Mouse (Mus musculus): ENCODE data around the gene Smarca1. TPM values are rescaled to one million over a fixed set of nuclear protein-coding genes. Genes with fewer than 3 reads are reported as not detected.

The Smarca1 gene
- polyA plus RNA-seq, 1 experiment from 2014 or later: 17.3 TPM

- H3K9me3 ChIP-seq (replicated peaks; ENCODE audit: low read length): no peaks in the 10 kb centered on the region
- peak; percentile 63 for TF ChIP-seq CTCF (IDR thresholded peaks at IDR 0.05; ENCODE audit: low read depth)
- DNase-seq (ENCODE audit: low spot score): peak; percentile 33
- 0 out of 2 replicates have a peak, but pooled peaks cover 3% of the 10 kb centered on the region for H3K36me3 ChIP-seq (ENCODE audit: insufficient read depth, low read length)
- no peak overlapping the region for H3K4me3 ChIP-seq (replicated peaks; ENCODE audit: low read depth, low read length)
- no peak overlapping the region for H3K27ac ChIP-seq
- H3K4me1 ChIP-seq (replicated peaks; ENCODE audit: insufficient read depth, low read length): no peaks in the 10 kb centered on the region
- H3K4me2 ChIP-seq (ENCODE audit: low read length): no peak overlapping the region
- no peak overlapping the region for H3K9ac ChIP-seq (ENCODE audit: low read depth, low read length)
- ATAC-seq (replicated peaks; ENCODE audit: low FRiP score, low read depth): no peak
- no peaks in the 10 kb centered on the region for H3K27me3 ChIP-seq (ENCODE audit: insufficient read depth, low read length)
- 65% methylated on average over 2 of the region's 2 CpGs for WGBS
Measured at GRCm38 (mm10) chrX:47820566-47820965, 72.2 kb downstream of the Smarca1 start.

DNA sequence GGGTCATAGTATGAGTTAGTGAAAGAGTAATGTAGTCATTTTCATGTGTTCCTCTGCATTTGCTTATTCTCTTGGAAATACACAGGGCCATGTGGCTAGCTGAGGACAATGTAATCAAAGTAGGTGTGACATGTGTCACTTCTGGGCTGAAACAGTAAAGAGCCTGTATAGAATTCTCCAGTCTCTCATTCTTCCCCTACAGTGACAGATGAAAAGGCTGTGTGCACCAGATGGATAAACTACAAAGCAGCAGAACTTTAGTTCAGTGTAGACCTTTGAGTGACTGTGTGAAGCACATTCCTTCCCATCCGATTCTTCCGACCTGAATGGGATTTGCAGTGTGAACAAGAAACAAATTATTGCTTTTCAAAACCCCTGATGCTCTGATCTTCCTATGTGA is 84.1 kb downstream of the Smarca1 start:
- 86% methylated on average over 2 of the region's 2 CpGs for WGBS
- H3K27me3 ChIP-seq (ENCODE audit: insufficient read depth, low read length): no peaks in the 10 kb centered on the region
- no peak overlapping the region for H3K27ac ChIP-seq
- H3K9me3 ChIP-seq (replicated peaks; ENCODE audit: low read length): no peaks in the 10 kb centered on the region
- H3K4me3 ChIP-seq (replicated peaks; ENCODE audit: low read depth, low read length): no peak overlapping the region
- no peak for TF ChIP-seq CTCF (IDR thresholded peaks at IDR 0.05; ENCODE audit: low read depth)
- no peak for DNase-seq (ENCODE audit: low spot score)
- H3K4me2 ChIP-seq (ENCODE audit: low read length): no peak overlapping the region
- H3K4me1 ChIP-seq (replicated peaks; ENCODE audit: insufficient read depth, low read length): no peaks in the 10 kb centered on the region
- ATAC-seq (replicated peaks; ENCODE audit: low FRiP score, low read depth): no peak
- H3K36me3 ChIP-seq (ENCODE audit: insufficient read depth, low read length): no peaks in the 10 kb centered on the region
- H3K9ac ChIP-seq (ENCODE audit: low read depth, low read length): no peak overlapping the region

- H3K4me1 ChIP-seq (replicated peaks; ENCODE audit: insufficient read depth, low read length): no peaks in the 10 kb centered on the region
- H3K4me2 ChIP-seq (ENCODE audit: low read length): no peak overlapping the region
- WGBS: 76% methylated on average over 1 of the region's 1 CpGs
- no peak overlapping the region for H3K9ac ChIP-seq (ENCODE audit: low read depth, low read length)
- no peaks in the 10 kb centered on the region for H3K9me3 ChIP-seq (replicated peaks; ENCODE audit: low read length)
- H3K4me3 ChIP-seq (replicated peaks; ENCODE audit: low read depth, low read length): no peak overlapping the region
- no peaks in the 10 kb centered on the region for H3K36me3 ChIP-seq (ENCODE audit: insufficient read depth, low read length)
- no peak overlapping the region for H3K27ac ChIP-seq
- no peak for TF ChIP-seq CTCF (IDR thresholded peaks at IDR 0.05; ENCODE audit: low read depth)
- DNase-seq (ENCODE audit: low spot score): no peak
- no peak for ATAC-seq (replicated peaks; ENCODE audit: low FRiP score, low read depth)
- no peaks in the 10 kb centered on the region for H3K27me3 ChIP-seq (ENCODE audit: insufficient read depth, low read length)
Measured at GRCm38 (mm10) chrX:47764440-47764839, 128.3 kb downstream of the Smarca1 start.

GRCm38 (mm10) chrX:47760212-47760611 is 132.6 kb downstream of the Smarca1 start:
- H3K27me3 ChIP-seq (ENCODE audit: insufficient read depth, low read length): no peaks in the 10 kb centered on the region
- no peak overlapping the region for H3K9ac ChIP-seq (ENCODE audit: low read depth, low read length)
- TF ChIP-seq CTCF (IDR thresholded peaks at IDR 0.05; ENCODE audit: low read depth): no peak
- DNase-seq (ENCODE audit: low spot score): no peak
- H3K27ac ChIP-seq: no peak overlapping the region
- no peaks in the 10 kb centered on the region for H3K36me3 ChIP-seq (ENCODE audit: insufficient read depth, low read length)
- H3K4me2 ChIP-seq (ENCODE audit: low read length): no peak overlapping the region
- no peak overlapping the region for H3K4me3 ChIP-seq (replicated peaks; ENCODE audit: low read depth, low read length)
- no peaks in the 10 kb centered on the region for H3K9me3 ChIP-seq (replicated peaks; ENCODE audit: low read length)
- H3K4me1 ChIP-seq (replicated peaks; ENCODE audit: insufficient read depth, low read length): no peaks in the 10 kb centered on the region
- no peak for ATAC-seq (replicated peaks; ENCODE audit: low FRiP score, low read depth)
- WGBS: 36% methylated on average over 1 of the region's 1 CpGs

Other genes with a start within 250 kb of the Smarca1 start
- 13.2 and 14.4 TPM in 2 replicates for gene Ocrl, start 19.4 kb upstream of the Smarca1 start, polyA plus RNA-seq (2015; fragmentation: Nextera tagmentation; extraction: Ambion mirVana)
- gene Apln, start 141.9 kb upstream of the Smarca1 start, polyA plus RNA-seq (2015; fragmentation: Nextera tagmentation; extraction: Ambion mirVana): 6.1 and 6.2 TPM in 2 replicates
- 12.7 and 14.0 TPM in 2 replicates for gene Xpnpep2, start 215.8 kb upstream of the Smarca1 start, polyA plus RNA-seq (2015; fragmentation: Nextera tagmentation; extraction: Ambion mirVana)

Measured in kidney, postnatal 0 days (tissue).